Mouse (Mus musculus): ENCODE results near the gene Akap3. TPM values are rescaled to one million over a fixed set of nuclear protein-coding genes. Genes with fewer than 3 reads are reported as not detected.

Akap3 gene
- not detected in 2 replicates for polyA plus RNA-seq (2012; rRNA removed; ENCODE audit: low replicate concordance)

DNA sequence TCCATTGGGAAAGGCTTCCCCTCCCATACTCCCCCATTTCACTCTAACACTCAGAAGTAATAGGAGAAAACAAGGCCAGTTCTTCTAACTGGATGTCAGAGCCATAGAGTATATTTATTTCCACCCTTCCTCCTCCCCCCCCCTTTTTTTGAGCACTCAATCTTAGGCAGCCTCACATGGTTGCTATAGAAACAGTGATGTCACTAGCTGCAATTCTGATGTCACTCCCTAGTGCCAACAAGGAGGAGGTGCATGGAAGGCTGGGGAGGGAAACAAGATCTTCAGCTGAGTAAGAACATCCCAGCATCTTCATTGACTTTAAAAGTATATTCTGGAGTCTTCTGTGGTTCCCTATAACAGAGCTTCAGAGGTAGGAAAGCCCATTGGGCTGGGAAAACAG lies at the start of gene Akap3:
Gene Akap3 (plus strand): TSS at position 218 of the 400 bp plus-strand sequence.

DNA sequence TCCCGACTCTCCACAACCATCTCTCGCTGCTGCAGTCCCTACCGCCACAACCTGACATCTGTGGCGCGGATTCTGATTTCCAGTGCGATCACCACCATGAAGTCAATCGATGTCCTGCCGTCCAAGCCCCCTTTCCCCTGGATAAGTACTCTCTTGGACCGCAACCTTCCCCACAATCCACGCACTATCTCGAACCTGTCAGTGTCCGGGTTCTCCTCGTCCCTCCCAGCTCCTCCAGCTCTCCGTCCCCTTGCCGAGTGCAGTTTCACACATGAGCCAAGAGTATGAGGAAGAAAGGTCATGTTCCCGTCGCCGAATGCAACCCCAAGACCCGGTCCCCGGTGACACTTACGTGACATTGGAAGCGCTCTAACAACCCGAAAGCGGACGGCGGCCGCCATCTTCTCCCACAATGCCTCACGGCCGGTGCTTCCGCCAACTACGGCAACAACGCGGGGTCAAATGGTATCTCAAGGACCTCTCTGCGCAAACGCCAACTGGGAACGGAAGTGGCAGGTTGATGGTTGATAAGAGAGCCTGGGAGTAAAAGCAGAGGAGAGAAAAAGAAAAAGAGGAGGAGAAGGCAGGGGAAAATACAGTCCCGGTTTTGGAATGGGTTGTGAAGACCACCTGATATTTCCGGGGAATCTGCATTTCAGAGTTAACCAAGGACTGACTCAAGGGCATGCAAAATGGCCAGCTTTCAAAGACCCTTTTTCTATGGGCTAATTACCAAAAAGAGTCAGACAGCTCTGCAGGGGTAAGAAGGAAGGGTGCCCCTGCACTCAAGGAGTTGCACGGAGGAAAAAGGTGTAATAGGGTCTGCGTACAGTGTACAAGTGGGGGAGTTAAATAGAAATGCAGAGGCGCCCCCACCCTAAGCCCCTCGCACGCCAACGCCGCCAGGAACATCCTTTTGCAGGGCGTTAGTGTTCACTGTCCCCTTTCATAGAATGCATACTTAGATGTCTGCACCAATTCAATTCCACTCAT lies 3.9 kb upstream of the Akap3 start, which contains the start of gene Ndufa9:
Gene Ndufa9 (minus strand): TSS at position 425 of the 993 bp plus-strand sequence.

DNA sequence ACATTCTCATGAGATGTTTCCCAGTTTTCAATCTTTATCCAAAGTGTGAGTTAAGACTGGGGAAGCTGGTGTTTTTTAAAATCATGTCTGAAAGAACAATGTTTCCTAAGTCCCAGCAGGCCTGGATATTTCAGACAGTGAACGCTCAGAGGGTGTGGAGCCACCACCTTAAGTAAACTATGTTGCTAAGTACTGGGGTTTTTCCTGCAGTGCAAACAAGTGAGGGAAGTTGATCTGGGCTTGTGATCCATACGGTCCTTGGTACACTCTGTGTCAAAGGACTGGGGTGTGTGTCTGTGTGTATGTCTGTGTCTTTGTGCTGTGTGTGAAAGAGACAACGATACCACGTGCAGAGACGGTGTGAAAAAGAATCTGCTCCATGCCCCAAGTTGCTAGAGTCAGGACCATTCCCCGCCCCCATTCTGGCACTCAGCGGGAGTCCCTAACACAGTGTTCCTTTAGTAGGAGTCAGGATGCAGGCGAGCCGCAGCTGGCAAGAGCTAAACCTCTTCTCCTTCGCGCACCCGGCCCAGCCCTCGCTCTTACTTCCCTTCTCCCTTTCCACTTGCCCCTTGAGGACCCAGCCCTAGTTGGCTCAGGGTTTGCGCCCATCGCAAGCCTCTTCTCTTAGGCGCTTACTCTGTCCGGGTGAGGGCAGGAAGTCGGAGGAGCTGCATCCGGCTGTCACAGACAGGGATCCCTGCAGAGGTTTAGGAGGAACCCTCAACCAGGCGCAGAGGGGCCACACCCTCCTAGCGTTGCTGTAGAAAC lies 68.4 kb downstream of the Akap3 start, which contains the start of gene Dyrk4:
Gene Dyrk4 (minus strand): TSS at position 729 of the 771 bp plus-strand sequence.

Other genes with a start within 250 kb of the Akap3 start
- 1.1 and 1.8 TPM in 2 replicates for gene Kcna1, start 206.7 kb upstream of the Akap3 start, polyA plus RNA-seq (2012; rRNA removed; ENCODE audit: low replicate concordance)
- 1.0 and 1.1 TPM in 2 replicates for gene Kcna6, start 112.4 kb upstream of the Akap3 start, polyA plus RNA-seq (2012; rRNA removed; ENCODE audit: low replicate concordance)
- gene Ndufa9, start 4.0 kb upstream of the Akap3 start, polyA plus RNA-seq (2012; rRNA removed; ENCODE audit: low replicate concordance): 78.2 and 211 TPM in 2 replicates
- 0.07 and 0.12 TPM in 2 replicates for gene Dyrk4, start 68.7 kb downstream of the Akap3 start, polyA plus RNA-seq (2012; rRNA removed; ENCODE audit: low replicate concordance)
- gene Rad51ap1, start 86.5 kb downstream of the Akap3 start, polyA plus RNA-seq (2012; rRNA removed; ENCODE audit: low replicate concordance): 1.5 and 2.5 TPM in 2 replicates
- gene D6Wsu163e, start 86.9 kb downstream of the Akap3 start, polyA plus RNA-seq (2012; rRNA removed; ENCODE audit: low replicate concordance): 1.9 and 6.5 TPM in 2 replicates
- 0.33 TPM in 1 of 2 replicates, not detected in the other for gene Fgf6, start 162.5 kb downstream of the Akap3 start, polyA plus RNA-seq (2012; rRNA removed; ENCODE audit: low replicate concordance)
- 0.18 TPM in 1 of 2 replicates, not detected in the other for gene Fgf23, start 219.8 kb downstream of the Akap3 start, polyA plus RNA-seq (2012; rRNA removed; ENCODE audit: low replicate concordance)

Data from mammary gland, adult 2 months (tissue).